Mouse (Mus musculus) stomach, embryonic 16.5 days (tissue): ENCODE measurements at regions not wholly inside any gene's neighbourhood (a gene's known extent, or its start where the extent isn't known, plus 50 kb on each side); places are given as distances from the start of the nearest gene placed in this dataset.

ENCODE experiments used
- ATAC-seq: fragments of 200-750 bp; cut with Nextera tagmentation; 2 replicates; pipeline ENCODE4 v1.8.0; 2017; ENCODE audit warnings: moderate number of reproducible peaks, moderate TSS enrichment; ENCODE audit not compliant: insufficient read depth, low FRiP score
- H3K27ac ChIP-seq: fragments of 300-500 bp; sonication (generic); 2 replicates; pipeline ENCODE4 v1.5.1; 2014; ENCODE audit warnings: low read length
- H3K27me3 ChIP-seq: fragments of 300-500 bp; sonication (generic); 2 replicates; pipeline ENCODE4 v1.6.1; 2014; ENCODE audit warnings: low read length, control low read depth, mixed read lengths; ENCODE audit not compliant: control insufficient read depth, insufficient read depth
- H3K36me3 ChIP-seq: fragments of 300-500 bp; sonication (generic); 2 replicates; pipeline ENCODE4 v1.6.1; 2014; ENCODE audit warnings: low read length; ENCODE audit not compliant: control insufficient read depth, insufficient read depth
- H3K4me1 ChIP-seq: fragments of 300-500 bp; sonication (generic); 2 replicates; pipeline ENCODE4 v1.6.1; 2014; ENCODE audit warnings: low read length, control low read depth, mixed read lengths; ENCODE audit not compliant: control insufficient read depth, insufficient read depth
- H3K4me2 ChIP-seq: fragments of 300-500 bp; sonication (generic); 2 replicates; pipeline ENCODE4 v1.6.1; 2014; ENCODE audit warnings: low read depth, low read length, mixed read lengths
- H3K4me3 ChIP-seq: fragments of 300-500 bp; sonication (generic); replicated peaks from 2 replicates; pipeline ENCODE4 v1.5.1; 2014; ENCODE audit warnings: mild to moderate bottlenecking, low read length
- H3K9ac ChIP-seq: fragments of 300-500 bp; sonication (generic); 2 replicates; pipeline ENCODE4 v1.6.1; 2014; ENCODE audit warnings: low read length
- H3K9me3 ChIP-seq: fragments of 300-500 bp; sonication (generic); replicated peaks from 2 replicates; pipeline ENCODE4 v1.6.1; 2016; ENCODE audit warnings: low read length, control low read depth; ENCODE audit not compliant: control insufficient read depth
- WGBS: fragments of 180-500 bp; shearing (Covaris S2); extraction: QIAGEN DNeasy Blood & Tissue Kit; methylation state at CpG from one replicate; pipeline ENCODE4 v1.1.7; 2014; 5-methylcytosine and 5-hydroxymethylcytosine counted together

DNA sequence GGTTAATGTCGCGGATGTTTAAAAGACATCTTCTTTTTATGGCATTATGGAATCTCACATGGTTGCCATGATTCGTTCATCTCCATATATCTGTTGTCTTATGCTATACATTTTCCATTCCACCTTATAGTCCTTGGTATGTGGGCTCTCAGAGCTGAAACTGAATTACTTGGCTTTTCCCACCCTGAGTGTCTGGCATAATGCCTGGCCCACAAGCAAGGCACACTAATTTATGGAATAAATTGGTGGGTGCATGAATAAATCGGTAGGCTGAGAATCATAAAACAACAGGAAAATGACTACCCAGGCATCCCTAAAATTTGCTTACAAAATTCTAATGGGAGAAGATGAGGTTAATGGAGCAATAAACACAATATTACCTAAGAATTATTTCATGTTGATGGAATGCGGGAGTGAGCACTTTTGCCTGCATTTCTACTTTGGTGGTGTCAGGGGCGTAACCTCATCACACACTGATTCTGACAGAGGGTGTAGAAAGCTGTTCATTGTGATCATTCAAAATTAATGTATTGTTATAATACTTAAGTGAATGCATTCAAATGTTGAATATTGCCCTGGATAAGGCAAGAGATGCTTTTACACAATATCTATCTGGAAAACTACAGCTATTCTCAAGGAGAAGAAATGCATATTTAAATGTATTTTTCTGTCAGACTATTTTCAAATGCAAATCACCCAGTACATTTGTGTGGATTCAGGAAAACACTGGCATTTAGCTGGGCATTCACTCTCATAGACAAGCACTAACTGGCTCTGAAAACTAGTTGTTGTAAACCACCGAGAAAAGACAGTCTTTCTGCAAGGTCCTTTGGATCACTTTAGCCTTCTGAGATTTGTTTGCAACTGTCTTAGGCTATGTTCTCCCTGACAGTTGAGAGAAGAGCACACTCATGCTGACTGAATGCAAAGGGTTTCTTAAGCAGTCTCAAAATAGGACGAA, 190.1 kb downstream of the Pcdh18 start:
- ATAC-seq, result no peak
- Histone ChIP-seq H3K4me3 (no peak overlapping the region), H3K36me3 (no peaks in the 10 kb centered on the region), H3K4me1 (no peaks in the 10 kb centered on the region), H3K4me2 (no peak overlapping the region), H3K27ac (no peak overlapping the region), H3K9me3 (no peaks in the 10 kb centered on the region), H3K27me3 (no peaks in the 10 kb centered on the region), H3K9ac (no peak overlapping the region)
- 85% methylated on average over 8 of the region's 8 CpGs for WGBS

DNA sequence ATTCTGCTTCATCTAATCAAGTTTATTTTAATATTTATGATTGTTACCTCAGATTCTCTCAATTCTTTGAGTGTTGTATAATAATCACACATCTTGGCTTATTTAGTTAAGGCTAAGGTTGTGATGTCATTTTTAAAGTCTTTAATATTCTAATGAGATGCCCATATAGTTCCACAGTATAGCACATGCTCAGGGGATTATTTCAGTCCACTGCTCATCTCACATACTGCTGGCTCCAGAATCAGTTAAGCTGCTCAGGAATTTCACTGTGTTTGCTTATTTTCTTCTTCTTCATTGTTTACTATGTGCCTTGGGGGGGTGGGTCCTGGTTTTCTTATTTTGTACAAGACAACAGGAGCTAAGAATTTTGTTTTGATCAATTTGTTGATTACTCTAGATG, 229.5 kb downstream of the Pcdh18 start:
- H3K9ac ChIP-seq, result no peak overlapping the region
- H3K4me3 ChIP-seq, result no peak overlapping the region
- no peaks in the 10 kb centered on the region for H3K36me3 ChIP-seq
- no peak for ATAC-seq
- H3K27ac ChIP-seq, result no peak overlapping the region
- H3K27me3 ChIP-seq, result no peaks in the 10 kb centered on the region
- no peak overlapping the region for H3K4me2 ChIP-seq
- H3K9me3 ChIP-seq, result no peaks in the 10 kb centered on the region
- no peaks in the 10 kb centered on the region for H3K4me1 ChIP-seq

DNA sequence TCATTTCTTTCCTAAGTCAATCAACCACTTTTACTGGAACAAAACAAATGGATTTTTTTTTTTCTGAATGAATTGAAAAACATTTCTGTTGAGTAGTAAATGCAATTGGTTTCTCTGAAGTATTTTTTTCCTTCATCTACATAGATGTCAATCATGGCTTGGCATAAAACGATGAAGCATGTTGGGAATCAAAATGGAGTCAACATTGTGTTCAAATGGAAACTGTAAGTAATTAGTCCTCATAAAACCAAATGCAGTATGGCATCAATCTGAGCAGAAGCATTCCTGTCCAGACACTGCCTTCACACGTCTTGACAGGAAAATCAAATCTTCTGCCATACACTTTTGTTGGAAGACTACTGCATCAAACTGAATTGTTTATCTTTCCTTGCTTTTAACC, 237.0 kb downstream of the Pcdh18 start:
- Histone ChIP-seq H3K9me3 (no peaks in the 10 kb centered on the region), H3K4me1 (no peaks in the 10 kb centered on the region), H3K4me3 (no peak overlapping the region), H3K27ac (no peak overlapping the region), H3K9ac (no peak overlapping the region), H3K27me3 (no peaks in the 10 kb centered on the region), H3K4me2 (no peak overlapping the region), H3K36me3 (no peaks in the 10 kb centered on the region)
- WGBS, result 65% methylated on average over 2 of the region's 2 CpGs
- ATAC-seq, result no peak

DNA sequence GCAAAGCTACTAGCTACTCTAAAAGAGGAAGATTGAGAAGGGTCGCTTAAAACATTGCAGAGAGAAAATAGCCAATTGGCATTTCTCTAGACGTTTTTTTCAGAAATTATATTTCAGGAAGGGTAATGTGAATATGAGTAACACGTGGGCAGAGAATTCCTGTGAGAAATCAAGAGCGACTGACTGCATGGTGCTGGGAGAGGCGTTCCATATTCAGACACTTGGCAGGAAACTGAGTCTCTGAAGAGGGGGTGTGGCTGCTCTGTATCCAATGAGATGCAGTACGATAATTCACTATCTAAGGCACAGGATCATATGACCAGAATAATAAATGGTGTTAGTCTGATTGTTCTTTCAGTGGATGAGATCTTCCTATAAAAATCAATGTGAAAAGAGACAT, 252.5 kb downstream of the Pcdh18 start:
- Histone ChIP-seq H3K4me3 (no peak overlapping the region), H3K36me3 (no peaks in the 10 kb centered on the region), H3K27me3 (no peaks in the 10 kb centered on the region), H3K27ac (no peak overlapping the region), H3K9me3 (no peaks in the 10 kb centered on the region), H3K4me2 (no peak overlapping the region), H3K4me1 (no peaks in the 10 kb centered on the region), H3K9ac (no peak overlapping the region)
- 54% methylated on average over 6 of the region's 6 CpGs for WGBS
- ATAC-seq, result no peak

DNA sequence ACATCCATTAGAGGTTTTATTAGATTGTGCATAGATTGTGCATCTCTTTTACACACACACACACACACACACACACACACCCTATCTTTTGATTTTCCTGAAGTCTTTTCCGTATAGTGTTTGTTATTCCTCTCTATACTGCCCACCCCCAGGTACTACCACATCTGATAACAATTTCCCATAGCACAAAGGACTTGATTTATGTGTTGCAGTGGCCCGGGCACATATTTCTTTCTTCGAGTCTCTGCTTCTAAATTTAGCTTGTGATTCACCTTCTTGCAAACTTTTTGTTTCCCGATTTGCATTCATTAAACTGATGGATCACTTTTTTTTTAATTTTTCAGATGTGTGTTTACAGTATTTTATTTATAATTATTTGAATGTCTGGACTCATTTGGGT, 254.8 kb downstream of the Pcdh18 start:
- Histone ChIP-seq H3K4me2 (no peak overlapping the region), H3K9ac (no peak overlapping the region), H3K36me3 (no peaks in the 10 kb centered on the region), H3K27ac (no peak overlapping the region), H3K27me3 (no peaks in the 10 kb centered on the region), H3K4me3 (no peak overlapping the region), H3K4me1 (no peaks in the 10 kb centered on the region), H3K9me3 (no peaks in the 10 kb centered on the region)
- ATAC-seq, result no peak
- 64% methylated on average over 4 of the region's 4 CpGs for WGBS

DNA sequence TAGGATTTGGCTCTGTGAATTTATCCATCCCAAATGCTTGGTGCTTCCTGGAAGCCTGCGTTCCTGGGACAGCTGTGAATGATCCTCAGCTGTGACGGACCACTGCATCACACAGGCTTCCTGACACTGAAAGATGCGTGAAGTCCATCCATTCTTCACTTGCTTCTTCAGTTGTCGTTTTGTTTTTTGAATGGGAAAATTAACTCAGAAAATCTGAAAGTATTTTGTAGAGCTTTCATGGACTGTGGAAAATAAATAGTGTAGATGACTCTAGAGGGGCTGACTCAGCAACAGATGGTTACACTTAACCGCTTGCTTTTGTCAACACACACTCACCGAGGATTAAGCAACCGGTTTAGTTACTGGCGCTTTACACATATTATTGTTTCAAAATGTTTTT, 272.0 kb downstream of the Pcdh18 start:
- no peak overlapping the region for H3K27ac ChIP-seq
- ATAC-seq, result no peak
- WGBS, result 47% methylated on average over 8 of the region's 8 CpGs

More for the DNA sequence above, 272.0 kb downstream of the Pcdh18 start:
- Histone ChIP-seq H3K4me1 (no peaks in the 10 kb centered on the region), H3K36me3 (no peaks in the 10 kb centered on the region), H3K4me3 (no peak overlapping the region), H3K9me3 (no peaks in the 10 kb centered on the region), H3K9ac (no peak overlapping the region), H3K4me2 (0 out of 2 replicates have a peak overlapping the region, but pooled peaks have one; percentile 10), H3K27me3 (no peaks in the 10 kb centered on the region)
